28 mouse cellular contexts compared by ENCODE assay signal in genomic region chr4:130890511-130890840, GRCm38 (mm10). TPM values are rescaled to one million over a fixed set of nuclear protein-coding genes. Genes with fewer than 3 reads are reported as not detected.
DNase-seq lines count a peak whose midpoint lies in the region; ATAC-seq and TF ChIP-seq lines count a peak whose summit lies in the region.
"Had no signal": no experiment of that assay in that cellular context is flagged by ENCODE, and none has a peak within 500 bp of the region (broad histone marks: within the 10 kb centered on the region; RNA-seq: fewer than 3 reads in every experiment).

No protein-coding gene starts in this region.

- intact Hi-C loops in heart, adult 2 months (cut with DNase I): no loop called here

- H3K36me3 ChIP-seq in heart, adult 2 months (ENCODE audit: control insufficient read depth, insufficient read depth, low read length): no peaks in the 10 kb centered on the region
- H3K36me3 ChIP-seq in kidney, adult 2 months (ENCODE audit: control insufficient read depth, insufficient read depth, low read length): no peaks in the 10 kb centered on the region
- H3K36me3 ChIP-seq in kidney, embryonic 14.5 days (ENCODE audit: control insufficient read depth, insufficient read depth, low read length): no peaks in the 10 kb centered on the region
- no peaks in the 10 kb centered on the region for H3K36me3 ChIP-seq in neural tube, embryonic 11.5 days (ENCODE audit: control insufficient read depth, insufficient read depth, low read length)
- H3K36me3 ChIP-seq: forebrain, embryonic 15.5 days; hindbrain, embryonic 15.5 days; limb, embryonic 15.5 days; neural tube, embryonic 13.5 days; stomach, embryonic 15.5 days had no signal

- ATAC-seq in kidney, embryonic 14.5 days (ENCODE audit: low FRiP score, low TSS enrichment): no peak
- ATAC-seq in neural tube, embryonic 11.5 days (ENCODE audit: insufficient read depth, low FRiP score, low TSS enrichment): no peak
- ATAC-seq: forebrain, embryonic 15.5 days had no signal

- peak; percentile 95 for DNase-seq in heart, adult 11 months
- no peak for DNase-seq in heart, adult 2 months
- peak; percentile 42 for DNase-seq in kidney, adult 2 months
- no peak for DNase-seq in neural tube, embryonic 11.5 days (ENCODE audit: low spot score)
- no peak for DNase-seq in neural tube, embryonic 10.5 days (ENCODE audit: extremely low spot score, low spot score)
- DNase-seq in thymus, postnatal 14 days: no peak
- DNase-seq in right cerebral cortex, postnatal 4 days: no peak
- DNase-seq: adrenal gland, postnatal 10 days; cerebellum, adult 2 months; cerebellum, postnatal 25 days; embryo, embryonic 11 days; heart, postnatal 36 days; layer of hippocampus, adult 9-11 months; midbrain, embryonic 14.5 days; retina, postnatal 1 day; thymus, adult 2 months had no signal

- no peak overlapping the region for H3K4me3 ChIP-seq in heart, adult 2 months
- H3K4me3 ChIP-seq in kidney, adult 2 months (ENCODE audit: insufficient read depth, low read depth, low read length): no peak overlapping the region
- H3K4me3 ChIP-seq in kidney, embryonic 14.5 days (ENCODE audit: low read length): no peak overlapping the region
- H3K4me3 ChIP-seq in neural tube, embryonic 11.5 days (ENCODE audit: low read depth, low read length): no peak overlapping the region
- H3K4me3 ChIP-seq: forebrain, embryonic 15.5 days; hindbrain, embryonic 15.5 days; limb, embryonic 15.5 days; neural tube, embryonic 13.5 days; stomach, embryonic 15.5 days had no signal

- H3K27ac ChIP-seq in heart, adult 2 months: no peak overlapping the region
- H3K27ac ChIP-seq in kidney, adult 2 months (ENCODE audit: insufficient read depth, low read depth, low read length): no peak overlapping the region
- no peak overlapping the region for H3K27ac ChIP-seq in kidney, embryonic 14.5 days (ENCODE audit: low read depth, low read length)
- 0 out of 2 replicates have a peak overlapping the region, but pooled peaks have one; percentile 31 for H3K27ac ChIP-seq in neural tube, embryonic 11.5 days (ENCODE audit: low read depth, low read length)
- H3K27ac ChIP-seq: forebrain, embryonic 15.5 days; hindbrain, embryonic 15.5 days; limb, embryonic 15.5 days; neural tube, embryonic 13.5 days; stomach, embryonic 15.5 days had no signal

- no peaks in the 10 kb centered on the region for H3K79me2 ChIP-seq in heart, adult 2 months (replicated peaks; ENCODE audit: control insufficient read depth, insufficient read depth, low read length)

- H3K9ac ChIP-seq in heart, adult 2 months (ENCODE audit: low read depth, low read length): no peak overlapping the region
- no peak overlapping the region for H3K9ac ChIP-seq in kidney, embryonic 14.5 days (ENCODE audit: low read depth, low read length)
- H3K9ac ChIP-seq in neural tube, embryonic 11.5 days (ENCODE audit: low read length): no peak overlapping the region; the same call in 1 of the 2 replicates
- H3K9ac ChIP-seq: forebrain, embryonic 15.5 days; hindbrain, embryonic 15.5 days; limb, embryonic 15.5 days; neural tube, embryonic 13.5 days; stomach, embryonic 15.5 days had no signal

- no peak for TF ChIP-seq CTCF in heart, adult 2 months (IDR thresholded peaks at IDR 0.05)
- TF ChIP-seq CTCF in kidney, adult 2 months (conservative IDR thresholded peaks at IDR 0.05; ENCODE audit: insufficient read depth, insufficient read length, low read depth, low read length): no peak

- no peaks in the 10 kb centered on the region for H3K4me1 ChIP-seq in heart, adult 2 months (ENCODE audit: control insufficient read depth, insufficient read depth, low read length)
- H3K4me1 ChIP-seq in kidney, adult 2 months (ENCODE audit: control insufficient read depth, insufficient read depth, low read length): no peaks in the 10 kb centered on the region
- peaks cover 11% of the 10 kb centered on the region; the same call in 1 of the 2 replicates for H3K4me1 ChIP-seq in kidney, embryonic 14.5 days (ENCODE audit: control insufficient read depth, insufficient read depth, low read length)
- peaks cover 4% of the 10 kb centered on the region; the same call in 1 of the 2 replicates for H3K4me1 ChIP-seq in neural tube, embryonic 11.5 days (ENCODE audit: control insufficient read depth, insufficient read depth, low read length)
- H3K4me1 ChIP-seq: forebrain, embryonic 15.5 days had no signal

- H3K9me3 ChIP-seq in kidney, embryonic 14.5 days (ENCODE audit: control insufficient read depth, low read length): no peaks in the 10 kb centered on the region
- no peaks in the 10 kb centered on the region for H3K9me3 ChIP-seq in neural tube, embryonic 11.5 days (ENCODE audit: control insufficient read depth, low read length)
- H3K9me3 ChIP-seq: forebrain, embryonic 15.5 days; hindbrain, embryonic 15.5 days; limb, embryonic 15.5 days; neural tube, embryonic 13.5 days; stomach, embryonic 15.5 days had no signal

- no peaks in the 10 kb centered on the region for H3K27me3 ChIP-seq in heart, adult 2 months (ENCODE audit: control insufficient read depth, insufficient read depth, low read length)
- H3K27me3 ChIP-seq in kidney, adult 2 months (replicated peaks; ENCODE audit: control insufficient read depth, insufficient read depth, low read length): no peaks in the 10 kb centered on the region
- no peaks in the 10 kb centered on the region for H3K27me3 ChIP-seq in kidney, embryonic 14.5 days (ENCODE audit: control insufficient read depth, insufficient read depth, low read length)
- H3K27me3 ChIP-seq in neural tube, embryonic 11.5 days (ENCODE audit: control insufficient read depth, insufficient read depth, low read length): no peaks in the 10 kb centered on the region
- H3K27me3 ChIP-seq: forebrain, embryonic 15.5 days; limb, embryonic 15.5 days; stomach, embryonic 15.5 days had no signal

- TF ChIP-seq POLR2A in heart, adult 2 months (IDR thresholded peaks at IDR 0.05; ENCODE audit: insufficient read depth, low read depth, low read length): no peak
- TF ChIP-seq POLR2A in kidney, adult 2 months (IDR thresholded peaks at IDR 0.05; ENCODE audit: low read depth, low read length): no peak

- no peak overlapping the region for H3K4me2 ChIP-seq in kidney, embryonic 14.5 days (replicated peaks; ENCODE audit: low read depth, low read length)
- H3K4me2 ChIP-seq in neural tube, embryonic 11.5 days (ENCODE audit: low read depth): no peak overlapping the region
- H3K4me2 ChIP-seq: forebrain, embryonic 15.5 days; hindbrain, embryonic 15.5 days; limb, embryonic 15.5 days; neural tube, embryonic 13.5 days; stomach, embryonic 15.5 days had no signal

- TF ChIP-seq EP300 in heart, adult 2 months (IDR thresholded peaks at IDR 0.05; ENCODE audit: insufficient read depth, low read depth, low read length): no peak

RNA-seq across cellular contexts. Expression of gene Laptm5, which starts 22.4 kb away (rescaled TPM):
- total RNA-seq in heart, adult 2 months (2021): 10 to 100 TPM; 15.5 to 22.8 TPM
- 44.1 and 59.4 TPM in 2 replicates for polyA plus RNA-seq in heart, adult 2 months (2012; rRNA removed)
- polyA plus RNA-seq in kidney, adult 2 months (2012; rRNA removed): 35.6 and 79.8 TPM in 2 replicates
- 19.7 and 29.5 TPM in 2 replicates for polyA plus RNA-seq in kidney, embryonic 14.5 days (2014; fragmentation: Nextera tagmentation; extraction: Ambion mirVana)
- polyA plus RNA-seq in neural tube, embryonic 11.5 days (2014; fragmentation: Nextera tagmentation; extraction: Ambion mirVana): 24.6 and 24.8 TPM in 2 replicates

RNA-seq across cellular contexts. Expression of gene Matn1, which starts 53.7 kb away (rescaled TPM):
- total RNA-seq in heart, adult 2 months (2021): not detected
- 0.10 TPM in 1 of 2 replicates, not detected in the other for polyA plus RNA-seq in heart, adult 2 months (2012; rRNA removed)
- polyA plus RNA-seq in kidney, adult 2 months (2012; rRNA removed): 0.06 TPM in 1 of 2 replicates, not detected in the other
- 0.41 and 0.44 TPM in 2 replicates for polyA plus RNA-seq in kidney, embryonic 14.5 days (2014; fragmentation: Nextera tagmentation; extraction: Ambion mirVana)
- not detected in 2 replicates for polyA plus RNA-seq in neural tube, embryonic 11.5 days (2014; fragmentation: Nextera tagmentation; extraction: Ambion mirVana)
- total RNA-seq: adrenal gland, postnatal 10 days; gastrocnemius, adult 8-10 months; heart, postnatal 36 days; megakaryocyte, adult 5-6 weeks had no signal
- polyA plus RNA-seq: forebrain, embryonic 15.5 days; gonadal fat pad, adult 2 months; heart, embryonic 14.5 days; intestine, embryonic 14.5 days; midbrain, embryonic 14.5 days; stomach, embryonic 15.5 days; urinary bladder, adult 2 months had no signal

Comparison
In these comparisons a context has a peak if more than half of its experiments do, and no peak if none do; other contexts are left out.
1. DNase-seq: peak in heart, adult 11 months (single experiment) and kidney, adult 2 months (single experiment); none in heart, adult 2 months (0 of 2), neural tube, embryonic 11.5 days (single experiment), neural tube, embryonic 10.5 days (single experiment), thymus, postnatal 14 days (single experiment) and right cerebral cortex, postnatal 4 days (single experiment).